Mouse (Mus musculus) fat pad, adult 2 months (tissue): ENCODE measurements at regions not wholly inside any gene's neighbourhood (a gene's known extent, or its start where the extent isn't known, plus 50 kb on each side); places are given as distances from the start of the nearest gene placed in this dataset.

Experiments
- DNase-seq: peaks from one replicate; pipeline ENCODE4 v3.0.0-alpha.2; 2011; ENCODE audit warnings: low read depth, low spot score; ENCODE audit errors: extremely low read depth

GRCm38 (mm10) chr1:14429326-14429725, 1663.8 kb downstream of the 4930444P10Rik start:
- peak; percentile 11 for DNase-seq

- DNase-seq = no peak
Measured at GRCm38 (mm10) chr1:14421030-14421429, 1672.1 kb downstream of the 4930444P10Rik start.

DNA sequence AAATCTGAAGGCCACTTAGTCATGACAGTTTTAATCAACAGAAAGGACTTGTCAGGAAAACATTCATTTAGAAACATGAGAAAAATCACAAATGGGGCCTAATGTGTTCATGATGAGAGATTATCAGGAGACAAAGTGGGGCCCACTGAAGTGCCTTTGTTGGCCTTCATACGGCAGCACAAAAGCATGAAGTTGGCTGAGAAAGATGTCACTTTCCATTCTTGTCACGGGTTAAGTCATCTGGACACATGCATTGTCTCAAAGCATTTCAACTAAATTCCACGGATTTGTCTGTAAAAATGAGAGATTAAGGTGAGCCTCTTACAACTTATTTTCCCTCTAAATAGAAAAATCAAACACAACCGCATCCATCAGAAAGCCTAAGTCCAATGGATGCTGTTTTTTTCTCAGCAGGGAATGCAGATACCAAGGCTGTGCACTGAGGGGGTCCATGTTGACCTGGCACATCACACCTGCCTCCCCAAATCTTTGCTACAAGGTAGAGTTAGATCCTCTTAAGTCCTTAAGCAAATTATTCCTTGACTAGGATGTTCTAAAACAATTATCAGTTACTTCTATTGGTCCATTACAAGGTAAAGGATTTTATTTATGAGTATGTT, 1679.2 kb downstream of the 4930444P10Rik start:
- no peak for DNase-seq

- DNase-seq = no peak
Measured at GRCm38 (mm10) chr1:14369957-14370833, 1722.9 kb downstream of the 4930444P10Rik start.

DNA sequence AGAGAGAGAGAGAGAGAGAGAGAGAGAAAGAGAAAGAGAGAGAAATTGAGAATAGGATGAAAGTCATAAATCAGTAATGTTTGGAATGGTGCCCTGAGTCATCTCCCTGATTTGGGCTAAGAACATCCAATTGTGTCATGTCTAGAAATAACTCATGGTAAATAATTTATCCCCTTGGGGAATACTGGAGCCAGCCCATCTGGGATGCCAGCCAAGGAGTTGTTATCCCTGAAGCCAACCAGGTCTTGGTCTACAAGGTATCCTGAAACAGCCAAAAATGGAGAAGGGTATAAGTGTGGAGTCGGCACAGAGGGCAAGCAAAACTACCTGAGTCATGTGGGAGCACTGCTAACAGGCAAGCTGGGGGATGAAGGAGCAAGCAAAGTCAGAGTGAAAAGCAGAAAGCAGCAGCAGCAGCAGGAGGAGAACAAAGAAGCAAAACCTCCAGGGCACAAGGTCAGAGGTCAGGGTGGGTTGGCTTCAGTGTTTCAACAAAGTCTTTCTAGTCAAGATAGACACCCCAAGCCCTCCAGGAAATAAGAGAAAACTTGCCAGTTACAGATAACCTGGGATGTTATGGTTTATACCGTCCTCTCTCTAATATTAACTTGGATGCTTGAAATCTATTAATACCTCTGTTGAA, 1733.0 kb downstream of the 4930444P10Rik start:
- no peak for DNase-seq
